In genomic region chr13:105377038-105377437, GRCm38 (mm10) we compare ENCODE assay signal across 9 mouse cellular contexts.
DNase-seq lines count a peak whose midpoint lies in the region; ATAC-seq lines count a peak whose summit lies in the region.
"Had no signal": no experiment of that assay in that cellular context is flagged by ENCODE, and none has a peak within 500 bp of the region (broad histone marks: within the 10 kb centered on the region; RNA-seq: fewer than 3 reads in every experiment).

No protein-coding gene starts in this region.

- H3K27ac ChIP-seq in forebrain, embryonic 10.5 days, result no peak overlapping the region
- H3K27ac ChIP-seq in liver, embryonic 15.5 days (replicated peaks), result no peak overlapping the region
- H3K27ac ChIP-seq in neural tube, embryonic 12.5 days, result no peak overlapping the region
- H3K27ac ChIP-seq: embryonic facial prominence, embryonic 13.5 days had no signal

- peak; percentile 25 to 36 for DNase-seq in B cell, adult 2 months
- DNase-seq in adrenal gland, postnatal 36 days, result peak; percentile 77 to 83
- peak; percentile 42 for DNase-seq in forebrain, embryonic 10.5 days (ENCODE audit: extremely low spot score, low spot score)
- peak; percentile 43 to 62 for DNase-seq in heart, postnatal 14 days
- DNase-seq in large intestine, adult 2 months (ENCODE audit: low read depth, low spot score), result peak; percentile 24
- DNase-seq in testis, postnatal 14 days (ENCODE audit: low spot score), result peak; percentile 20

- no peaks in the 10 kb centered on the region for H3K27me3 ChIP-seq in forebrain, embryonic 10.5 days (ENCODE audit: poor library complexity, severe bottlenecking)
- H3K27me3 ChIP-seq in liver, embryonic 15.5 days, result no peaks in the 10 kb centered on the region
- H3K27me3 ChIP-seq in neural tube, embryonic 12.5 days (replicated peaks), result no peaks in the 10 kb centered on the region
- H3K27me3 ChIP-seq: embryonic facial prominence, embryonic 13.5 days had no signal

- no peak overlapping the region for H3K4me3 ChIP-seq in forebrain, embryonic 10.5 days
- no peak overlapping the region for H3K4me3 ChIP-seq in liver, embryonic 15.5 days (replicated peaks)
- no peak overlapping the region for H3K4me3 ChIP-seq in neural tube, embryonic 12.5 days
- H3K4me3 ChIP-seq: embryonic facial prominence, embryonic 13.5 days had no signal

- H3K9ac ChIP-seq in liver, embryonic 15.5 days, result no peak overlapping the region
- no peak overlapping the region for H3K9ac ChIP-seq in neural tube, embryonic 12.5 days
- H3K9ac ChIP-seq: embryonic facial prominence, embryonic 13.5 days had no signal

- intact Hi-C loops in heart, postnatal 14 days (cut with DNase I), result loop anchor here (2.0 to 5.0 kb wide), 2 partner anchors 110 to 430 kb away; no protein-coding TSS in a partner anchor

- no peaks in the 10 kb centered on the region for H3K4me1 ChIP-seq in forebrain, embryonic 10.5 days
- no peaks in the 10 kb centered on the region for H3K4me1 ChIP-seq in liver, embryonic 15.5 days (replicated peaks)
- H3K4me1 ChIP-seq in neural tube, embryonic 12.5 days, result no peaks in the 10 kb centered on the region
- H3K4me1 ChIP-seq: embryonic facial prominence, embryonic 13.5 days had no signal

- 23% methylated on average over 2 of the region's 2 CpGs for WGBS in forebrain, embryonic 10.5 days
- 2% methylated on average over 2 of the region's 2 CpGs for WGBS in large intestine, adult 2 months
- 0% methylated on average over 2 of the region's 2 CpGs for WGBS in liver, embryonic 15.5 days (ENCODE audit: insufficient replicate concordance)
- 12% methylated on average over 2 of the region's 2 CpGs for WGBS in neural tube, embryonic 12.5 days

- H3K9me3 ChIP-seq in forebrain, embryonic 10.5 days, result no peaks in the 10 kb centered on the region
- no peaks in the 10 kb centered on the region for H3K9me3 ChIP-seq in liver, embryonic 15.5 days (replicated peaks)
- H3K9me3 ChIP-seq in neural tube, embryonic 12.5 days, result no peaks in the 10 kb centered on the region
- H3K9me3 ChIP-seq: embryonic facial prominence, embryonic 13.5 days had no signal

- no peaks in the 10 kb centered on the region for H3K36me3 ChIP-seq in forebrain, embryonic 10.5 days (replicated peaks)
- no peaks in the 10 kb centered on the region for H3K36me3 ChIP-seq in liver, embryonic 15.5 days (replicated peaks)
- H3K36me3 ChIP-seq in neural tube, embryonic 12.5 days, result no peaks in the 10 kb centered on the region
- H3K36me3 ChIP-seq: embryonic facial prominence, embryonic 13.5 days had no signal

- ATAC-seq in liver, embryonic 15.5 days (ENCODE audit: insufficient read depth), result peak; percentile 28; the same call in 1 of the 2 replicates
- ATAC-seq in neural tube, embryonic 12.5 days (ENCODE audit: low FRiP score, low read depth), result peak; percentile 91

- H3K4me2 ChIP-seq in liver, embryonic 15.5 days, result no peak overlapping the region
- no peak overlapping the region for H3K4me2 ChIP-seq in neural tube, embryonic 12.5 days (replicated peaks)
- H3K4me2 ChIP-seq: embryonic facial prominence, embryonic 13.5 days had no signal

Comparison
In these comparisons a context has a peak if more than half of its experiments do, and no peak if none do; other contexts are left out.
1. DNase-seq: peak in every context shown above with its lines; median percentile 80 in adrenal gland, postnatal 36 days; 52 in heart, postnatal 14 days; 42 in forebrain, embryonic 10.5 days; 30 in B cell, adult 2 months; 24 in large intestine, adult 2 months; 20 in testis, postnatal 14 days.